Mouse (Mus musculus) adrenal gland, postnatal 10 days (tissue): Measurements from ENCODE around the gene Gfpt1. TPM values are rescaled to one million over a fixed set of nuclear protein-coding genes. Genes with fewer than 3 reads are reported as not detected.

ENCODE experiments used
- DNase-seq: peaks from one replicate; pipeline ENCODE4 v3.0.0; 2021; ENCODE audit warnings: mixed read lengths
- total RNA-seq, 2 experiments: library from RNA; stranded (reverse); gene quantifications; 2 replicates each; pipeline ENCODE4 v1.2.3; 2021

The Gfpt1 gene
- total RNA-seq, 2 experiments from 2014 or later: 35.1 to 35.7 TPM

DNA sequence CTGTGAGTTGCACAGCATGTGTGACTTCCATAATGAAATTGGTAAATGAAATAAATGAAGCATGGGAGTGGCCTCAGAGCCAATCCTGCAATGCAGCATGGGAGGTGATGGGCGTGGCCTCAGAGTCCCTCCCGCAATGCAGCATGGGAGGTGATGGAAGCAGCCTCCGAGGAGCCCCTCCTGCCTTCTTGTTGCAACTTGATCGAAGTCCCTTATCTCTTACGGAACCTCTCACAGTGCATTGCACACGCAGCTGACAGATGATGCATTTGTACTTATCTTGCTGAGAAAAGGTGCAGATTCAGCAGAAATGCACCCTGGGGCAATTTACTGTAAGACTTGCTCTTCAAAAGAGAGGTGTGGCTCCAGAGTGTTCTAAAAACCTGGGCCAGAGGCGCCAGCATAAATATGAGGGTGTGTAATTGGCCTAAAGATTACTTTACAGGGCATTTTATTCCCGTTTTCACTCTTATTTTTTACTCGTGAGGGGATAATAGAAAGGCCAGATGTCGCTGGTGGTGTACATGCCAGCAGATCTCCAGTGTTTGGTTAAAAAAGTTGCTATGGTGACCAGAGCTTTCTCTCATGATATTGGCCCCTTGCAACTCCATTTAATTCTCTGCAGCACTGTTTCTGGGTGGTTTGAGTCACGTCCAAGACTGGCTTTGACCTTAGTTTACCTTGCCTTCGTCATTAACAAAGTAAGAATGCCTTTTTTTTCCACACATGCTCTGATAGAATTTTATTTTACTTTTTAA lies 97.3 kb downstream of the Gfpt1 start:
- no peak for DNase-seq

Other genes with a start within 250 kb of the Gfpt1 start
- 10 to 100 TPM; 56.1 to 61.2 TPM for gene Anxa4, start 249.3 kb upstream of the Gfpt1 start, total RNA-seq
- gene Aak1, start 193.3 kb upstream of the Gfpt1 start, total RNA-seq: 10 to 100 TPM; 63.1 to 69.5 TPM
- 100 to 1,000 TPM in 1 of 2 experiments, 10 to 100 TPM in 1; 88.7 to 100 TPM for gene Nfu1, start 33.6 kb upstream of the Gfpt1 start, total RNA-seq
- under 1 TPM; 0.12 TPM for gene D6Ertd527e, start 61.9 kb downstream of the Gfpt1 start, total RNA-seq